Mouse (Mus musculus) hindbrain, postnatal 0 days (tissue): ENCODE results near the gene Gm20422. TPM values are rescaled to one million over a fixed set of nuclear protein-coding genes. Genes with fewer than 3 reads are reported as not detected.
A peak's percentile ranks its signal among the peaks of the same experiment; 100 is the strongest.
"Not testable (repeated sequence)": the region's sequence is repeated elsewhere in the genome, so short reads cannot be mapped to it uniquely, and the experiment has no call there.

Source experiments
- ATAC-seq: fragments of 200-750 bp; cut with Nextera tagmentation; 2 replicates; pipeline ENCODE4 v1.8.0; 2017; ENCODE audit warnings: mild to moderate bottlenecking, moderate TSS enrichment, moderate library complexity
- DNase-seq: peaks from one replicate; pipeline ENCODE4 v3.0.0-alpha.2; 2015; ENCODE audit warnings: low spot score
- H3K27ac ChIP-seq: fragments of 300-500 bp; sonication (generic); 2 replicates; pipeline ENCODE4 v1.5.1; 2014; ENCODE audit warnings: mild to moderate bottlenecking
- H3K27me3 ChIP-seq: fragments of 300-500 bp; sonication (generic); 2 replicates; pipeline ENCODE4 v1.6.1; 2014; ENCODE audit warnings: low read length, mixed read lengths; ENCODE audit not compliant: insufficient read depth
- H3K36me3 ChIP-seq: fragments of 300-500 bp; sonication (generic); 2 replicates; pipeline ENCODE4 v1.6.1; 2014; ENCODE audit warnings: low read length, mixed read lengths; ENCODE audit not compliant: insufficient read depth
- H3K4me1 ChIP-seq: fragments of 300-500 bp; sonication (generic); 2 replicates; pipeline ENCODE4 v1.6.1; 2014; ENCODE audit warnings: antibody characterized with exemption, low read length, mixed read lengths; ENCODE audit not compliant: insufficient read depth
- H3K4me2 ChIP-seq: fragments of 300-500 bp; sonication (generic); 2 replicates; pipeline ENCODE4 v1.6.1; 2014; ENCODE audit warnings: low read depth, mild to moderate bottlenecking, low read length, moderate library complexity, mixed read lengths
- H3K4me3 ChIP-seq: fragments of 300-500 bp; sonication (generic); 2 replicates; pipeline ENCODE4 v1.5.1; 2014; ENCODE audit warnings: low read length
- H3K9ac ChIP-seq: fragments of 300-500 bp; sonication (generic); replicated peaks from 2 replicates; pipeline ENCODE4 v1.6.1; 2014; ENCODE audit warnings: mild to moderate bottlenecking, low read length, moderate library complexity, mixed read lengths
- H3K9me3 ChIP-seq: fragments of 300-500 bp; sonication (generic); 2 replicates; pipeline ENCODE4 v1.6.1; 2016; ENCODE audit warnings: low read length, mixed read lengths
- CTCF ChIP-seq: IDR thresholded peaks from 2 replicates; pipeline ENCODE4 v1.5.1; 2016; ENCODE audit warnings: antibody characterized with exemption, control low read depth, low read depth
- WGBS: fragments of 180-500 bp; shearing (Covaris S2); extraction: QIAGEN DNeasy Blood & Tissue Kit; methylation state at CpG from one replicate; pipeline ENCODE4 v1.1.7; 2014; 5-methylcytosine and 5-hydroxymethylcytosine counted together
- polyA plus RNA-seq: library from polyadenylated mRNA; unstranded; fragments of >200 nt; fragmentation: Nextera tagmentation; extraction: Ambion mirVana; gene quantifications from 2 replicates; pipeline ENCODE4 v1.2.1, GENCODE M21; 2015
- total RNA-seq: library from RNA; depleted of rRNA; stranded (reverse); fragments of >200 nt; gene quantifications from 2 replicates; pipeline ENCODE4 v1.2.3, GENCODE M21; 2014; rRNA removed

The Gm20422 gene
- total and polyA plus RNA-seq, 2 experiments from 2014 or later = 0.34 TPM; not detected in 1

GRCm38 (mm10) chr8:69717232-69717580, 57.5 kb downstream of the Gm20422 start:
- Histone ChIP-seq H3K4me3 (peak overlapping the region; percentile 78), H3K9ac (peak overlapping the region; percentile 92; the same call in 1 of the 2 replicates), H3K4me2 (peak overlapping the region; percentile 53), H3K27ac (peak overlapping the region; percentile 100; the same call in 1 of the 2 replicates), H3K4me1 (peaks cover 10% of the 10 kb centered on the region), H3K9me3 (no peaks in the 10 kb centered on the region), H3K36me3 (peaks cover 7% of the 10 kb centered on the region; the same call in 1 of the 2 replicates), H3K27me3 (no peaks in the 10 kb centered on the region)
- ATAC-seq (no peak; the same call in 1 of the 2 replicates), DNase-seq (no peak)
- TF ChIP-seq CTCF = no peak
- WGBS = 45% methylated on average over 5 of the region's 5 CpGs

GRCm38 (mm10) chr8:69716403-69717231, 58.1 kb downstream of the Gm20422 start:
- Histone ChIP-seq H3K4me3 (peak overlapping the region; percentile 78), H3K9me3 (no peaks in the 10 kb centered on the region), H3K36me3 (peaks cover 7% of the 10 kb centered on the region; the same call in 1 of the 2 replicates), H3K4me1 (peaks cover 10% of the 10 kb centered on the region), H3K27ac (peak overlapping the region; percentile 100), H3K4me2 (peak overlapping the region; percentile 53), H3K9ac (peak overlapping the region; percentile 92), H3K27me3 (no peaks in the 10 kb centered on the region)
- peak; percentile 99 for ATAC-seq
- WGBS = 2% methylated on average over 52 of the region's 52 CpGs
- TF ChIP-seq CTCF = no peak
- DNase-seq = peak; percentile 99

GRCm38 (mm10) chr8:69715366-69715765, 59.3 kb downstream of the Gm20422 start:
- Histone ChIP-seq H3K27ac (no peak overlapping the region), H3K4me1 (peaks cover 10% of the 10 kb centered on the region), H3K9ac (peak overlapping the region; percentile 37; the same call in 1 of the 2 replicates), H3K36me3 (peaks cover 7% of the 10 kb centered on the region; the same call in 1 of the 2 replicates), H3K4me2 (peak overlapping the region; percentile 53), H3K4me3 (peak overlapping the region; percentile 78), H3K9me3 (no peaks in the 10 kb centered on the region), H3K27me3 (no peaks in the 10 kb centered on the region)
- ATAC-seq = no peak
- no peak for DNase-seq
- TF ChIP-seq CTCF = no peak
- WGBS = 77% methylated on average over 6 of the region's 6 CpGs

GRCm38 (mm10) chr8:69713516-69713915, 61.2 kb downstream of the Gm20422 start:
- peaks cover 10% of the 10 kb centered on the region for H3K4me1 ChIP-seq
- DNase-seq (no peak), ATAC-seq (no peak)
- no peak overlapping the region for H3K27ac ChIP-seq
- no peaks in the 10 kb centered on the region for H3K27me3 ChIP-seq
- H3K36me3 ChIP-seq = peaks cover 22% of the 10 kb centered on the region; the same call in 1 of the 2 replicates
- WGBS = 83% methylated on average over 8 of the region's 8 CpGs
- H3K4me3 ChIP-seq = no peak overlapping the region
- H3K9me3 ChIP-seq = no peaks in the 10 kb centered on the region
- no peak for TF ChIP-seq CTCF
- no peak overlapping the region for H3K9ac ChIP-seq
- no peak overlapping the region for H3K4me2 ChIP-seq

GRCm38 (mm10) chr8:69710624-69711023, 64.1 kb downstream of the Gm20422 start, which contains the start of gene Zfp869:
Zfp869 (minus strand) TSS chr8:69710724.
- ATAC-seq = not testable (repeated sequence)
- 98% methylated on average over 10 of the region's 10 CpGs for WGBS
- peaks cover 50% of the 10 kb centered on the region for H3K36me3 ChIP-seq

GRCm38 (mm10) chr8:69701810-69702209, 72.9 kb downstream of the Gm20422 start:
- no peaks in the 10 kb centered on the region for H3K27me3 ChIP-seq
- DNase-seq (no peak), ATAC-seq (no peak)
- H3K36me3 ChIP-seq = peaks cover 25% of the 10 kb centered on the region
- no peak overlapping the region for H3K9ac ChIP-seq
- no peak overlapping the region for H3K4me2 ChIP-seq
- WGBS = 74% methylated on average over 6 of the region's 6 CpGs
- no peak overlapping the region for H3K27ac ChIP-seq
- no peaks in the 10 kb centered on the region for H3K4me1 ChIP-seq
- no peak for TF ChIP-seq CTCF
- H3K4me3 ChIP-seq = no peak overlapping the region
- no peaks in the 10 kb centered on the region for H3K9me3 ChIP-seq

More at GRCm38 (mm10) chr8:69710624-69711023, 64.1 kb downstream of the Gm20422 start, which contains the start of gene Zfp869:
- H3K4me2 ChIP-seq, H3K27me3 ChIP-seq, H3K4me1 ChIP-seq, H3K27ac ChIP-seq, H3K9ac ChIP-seq, H3K9me3 ChIP-seq, H3K4me3 ChIP-seq, DNase-seq: not testable (repeated sequence)

Other genes with a start within 250 kb of the Gm20422 start
- 23.1 and 23.9 TPM in 2 replicates for gene Zfp868, start 149.3 kb downstream of the Gm20422 start, total RNA-seq
- gene Zfp868, start 149.3 kb downstream of the Gm20422 start, polyA plus RNA-seq = 21.7 and 23.4 TPM in 2 replicates
- 3.0 and 6.3 TPM in 2 replicates for gene Zfp964, start 120.4 kb downstream of the Gm20422 start, total RNA-seq
- gene Zfp964, start 120.4 kb downstream of the Gm20422 start, polyA plus RNA-seq = 0.93 and 1.4 TPM in 2 replicates
- gene Zfp869, start 64.2 kb downstream of the Gm20422 start, total RNA-seq = 9.5 and 16.1 TPM in 2 replicates
- gene Zfp869, start 64.2 kb downstream of the Gm20422 start, polyA plus RNA-seq = 17.5 and 18.4 TPM in 2 replicates
- 3.0 and 4.9 TPM in 2 replicates for gene Zfp963, start 24.9 kb downstream of the Gm20422 start, total RNA-seq
- gene Zfp963, start 24.9 kb downstream of the Gm20422 start, polyA plus RNA-seq = 3.7 and 4.8 TPM in 2 replicates
- gene Atp13a1, start 16.3 kb upstream of the Gm20422 start, total RNA-seq = 85.9 and 93.1 TPM in 2 replicates
- gene Atp13a1, start 16.3 kb upstream of the Gm20422 start, polyA plus RNA-seq = 38.9 and 39.1 TPM in 2 replicates
- 38.6 and 39.8 TPM in 2 replicates for gene Zfp866, start 16.3 kb upstream of the Gm20422 start, total RNA-seq
- gene Zfp866, start 16.3 kb upstream of the Gm20422 start, polyA plus RNA-seq = 18.5 and 18.6 TPM in 2 replicates
- gene Gmip, start 33.8 kb upstream of the Gm20422 start, total RNA-seq = 28.8 and 42.7 TPM in 2 replicates
- gene Gmip, start 33.8 kb upstream of the Gm20422 start, polyA plus RNA-seq = 23.6 and 27.9 TPM in 2 replicates
- gene Lpar2, start 47.5 kb upstream of the Gm20422 start, total RNA-seq = 5.2 and 5.4 TPM in 2 replicates
- 0.45 and 0.50 TPM in 2 replicates for gene Lpar2, start 47.5 kb upstream of the Gm20422 start, polyA plus RNA-seq
- gene Pbx4, start 57.6 kb upstream of the Gm20422 start, total RNA-seq = 46.5 and 86.4 TPM in 2 replicates
- 81.9 and 88.5 TPM in 2 replicates for gene Pbx4, start 57.6 kb upstream of the Gm20422 start, polyA plus RNA-seq
- 14.3 and 19.2 TPM in 2 replicates for gene Cilp2, start 112.8 kb upstream of the Gm20422 start, total RNA-seq
- gene Cilp2, start 112.8 kb upstream of the Gm20422 start, polyA plus RNA-seq = 6.9 and 7.2 TPM in 2 replicates
- gene Tssk6, start 127.3 kb upstream of the Gm20422 start, total RNA-seq = 1.6 and 1.8 TPM in 2 replicates
- 3.7 and 4.3 TPM in 2 replicates for gene Tssk6, start 127.3 kb upstream of the Gm20422 start, polyA plus RNA-seq
- gene Ndufa13, start 127.7 kb upstream of the Gm20422 start, total RNA-seq = 61.0 and 91.4 TPM in 2 replicates
- gene Ndufa13, start 127.7 kb upstream of the Gm20422 start, polyA plus RNA-seq = 269 and 275 TPM in 2 replicates
- 8.4 and 10.7 TPM in 2 replicates for gene Yjefn3, start 127.8 kb upstream of the Gm20422 start, total RNA-seq
- 13.3 and 13.8 TPM in 2 replicates for gene Yjefn3, start 127.8 kb upstream of the Gm20422 start, polyA plus RNA-seq
- gene Gatad2a, start 221.5 kb upstream of the Gm20422 start, total RNA-seq = 38.4 and 41.9 TPM in 2 replicates
- gene Gatad2a, start 221.5 kb upstream of the Gm20422 start, polyA plus RNA-seq = 23.4 and 23.6 TPM in 2 replicates